Mouse (Mus musculus): ENCODE measurements around the gene Adcy2. TPM values are rescaled to one million over a fixed set of nuclear protein-coding genes. Genes with fewer than 3 reads are reported as not detected.

Gene Adcy2
- total RNA-seq, 1 experiment from 2014 or later: 0.93 TPM

DNA sequence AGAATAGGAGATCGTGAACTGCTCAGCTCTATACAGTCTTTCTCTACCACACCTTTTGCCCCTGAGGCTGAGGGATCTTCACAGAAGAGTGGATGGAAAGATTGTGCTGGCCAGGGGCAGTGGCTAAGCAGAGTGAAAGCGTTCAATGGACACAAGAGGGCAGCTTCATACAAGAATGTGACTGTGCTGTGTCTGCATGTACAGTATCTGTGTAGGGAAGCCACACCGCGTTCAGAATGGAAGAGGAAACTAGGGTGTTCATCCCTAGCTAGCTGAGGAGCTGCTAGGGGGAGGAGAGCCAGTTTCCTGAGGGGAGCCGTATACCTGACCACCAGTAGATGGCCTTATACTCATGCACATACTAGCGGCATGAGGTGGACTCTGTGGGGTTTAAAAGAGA, 376.5 kb downstream of the Adcy2 start:
- no peak for DNase-seq

DNA sequence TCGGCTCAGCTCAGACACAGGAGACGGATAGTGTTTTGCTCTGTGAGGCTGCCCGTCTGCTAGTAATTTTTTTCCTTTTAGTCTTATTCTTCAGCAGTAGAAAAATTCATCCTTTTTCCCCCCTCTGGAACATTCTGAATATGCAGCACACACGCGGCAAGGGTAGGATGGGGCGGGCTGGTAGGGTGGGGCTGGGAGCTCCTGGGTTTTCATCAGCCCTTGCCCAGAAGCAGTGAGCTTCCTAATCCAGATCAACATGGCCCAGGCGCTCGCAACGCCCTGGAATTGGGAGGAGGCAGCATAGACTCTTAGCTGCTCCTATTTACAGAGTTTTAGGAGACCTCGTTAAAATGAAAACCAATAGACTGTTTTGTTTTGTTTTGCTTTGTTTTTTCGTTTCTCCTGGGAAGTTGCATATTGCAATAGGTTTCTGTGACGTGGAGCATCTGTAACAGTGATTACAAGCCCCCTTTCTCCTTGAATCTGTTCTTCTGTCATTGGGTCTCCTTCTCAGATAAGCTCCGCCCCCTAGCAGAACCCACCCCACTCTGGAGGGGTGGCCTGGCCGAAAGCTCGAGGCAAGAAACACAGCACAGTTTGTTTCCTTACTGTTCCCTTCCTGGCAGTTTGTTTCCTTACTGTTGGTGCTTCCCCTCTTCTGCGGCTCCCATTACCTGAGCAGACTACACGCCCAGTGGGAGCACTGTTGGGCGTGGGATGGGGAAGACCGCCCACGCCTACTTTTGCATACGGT, 391.5 kb downstream of the Adcy2 start:
- no peak for DNase-seq

DNA sequence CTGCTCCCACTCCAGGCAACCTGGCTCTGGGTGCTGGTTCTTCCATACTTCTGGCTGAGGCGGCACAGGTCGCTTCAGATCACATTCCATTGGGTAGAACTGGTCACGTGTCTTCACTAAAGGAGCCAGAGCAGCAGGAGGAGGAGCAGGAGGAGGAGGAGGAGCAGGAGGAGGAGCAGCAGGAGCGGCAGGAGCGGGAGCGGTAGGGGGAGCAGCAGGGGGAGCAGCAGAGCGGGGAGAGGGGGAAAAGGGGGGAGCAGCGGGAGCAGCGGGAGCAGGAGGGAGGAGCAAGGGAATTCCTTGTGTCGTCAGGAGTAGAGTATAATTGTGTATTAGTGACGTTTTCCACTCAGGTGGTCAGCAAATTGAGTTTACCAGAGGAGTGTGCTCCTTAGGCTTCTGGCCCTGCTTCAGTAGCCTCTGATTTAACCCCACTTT, 393.6 kb downstream of the Adcy2 start:
- peak; percentile 49 for DNase-seq

DNA sequence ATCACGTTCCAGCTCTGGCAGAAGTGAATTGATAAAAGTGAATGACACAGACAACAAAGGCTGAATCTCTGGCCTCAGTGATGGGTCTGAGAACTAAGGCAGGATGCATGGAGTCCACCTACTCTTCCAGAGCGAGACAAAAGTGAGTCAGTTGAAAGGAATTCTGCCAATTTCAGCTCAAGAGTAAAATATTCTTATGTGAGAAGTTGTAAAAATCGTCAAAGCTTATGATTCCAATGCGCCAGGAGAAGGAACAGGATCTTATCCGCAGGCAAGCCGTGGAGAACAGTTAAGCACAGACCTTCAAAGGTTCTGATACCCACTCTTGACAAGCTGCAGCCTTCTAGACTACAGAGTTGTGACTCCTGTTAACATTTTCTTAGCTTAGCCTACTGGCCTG, 396.3 kb downstream of the Adcy2 start:
- DNase-seq: no peak

DNA sequence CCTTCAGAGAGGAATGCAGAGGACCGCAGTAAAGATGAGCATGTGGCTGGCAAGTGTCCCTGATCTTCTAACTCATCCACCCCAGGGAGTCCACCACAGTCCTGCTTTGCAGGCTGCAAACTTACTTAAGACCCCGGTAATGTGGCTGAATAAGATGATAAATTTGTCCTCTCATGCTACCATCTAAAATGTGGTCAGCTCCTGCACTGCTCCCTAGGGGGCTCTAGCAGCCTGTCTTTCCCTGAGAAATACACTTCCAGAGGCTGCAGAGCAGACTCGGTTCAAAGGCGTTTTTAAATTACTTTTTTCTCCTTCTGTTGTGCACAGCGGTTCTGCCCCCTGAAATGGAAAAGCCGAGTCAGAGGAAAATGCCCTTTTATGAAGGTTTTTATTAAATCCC, 398.2 kb downstream of the Adcy2 start:
- peak; percentile 52 for DNase-seq

DNA sequence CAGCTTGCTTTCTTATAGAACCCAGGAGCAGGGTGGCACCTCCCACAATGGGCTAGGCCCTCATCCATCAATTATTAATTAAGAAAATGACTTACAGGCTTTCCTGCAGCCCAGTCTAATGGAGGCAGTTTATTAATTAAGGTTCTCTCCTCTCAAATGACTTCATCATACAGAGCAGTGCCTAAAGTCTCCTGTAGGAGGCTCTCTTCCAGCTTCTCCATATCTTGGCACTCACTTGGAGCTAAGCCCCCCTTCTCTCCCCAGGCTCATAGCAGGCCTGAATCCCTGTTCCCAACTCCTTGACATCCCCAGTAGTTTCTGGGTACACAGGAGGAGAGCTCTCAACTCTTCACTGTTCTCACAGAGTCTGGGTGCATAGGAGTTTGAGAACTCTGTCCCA, 400.4 kb downstream of the Adcy2 start:
- no peak for DNase-seq

DNA sequence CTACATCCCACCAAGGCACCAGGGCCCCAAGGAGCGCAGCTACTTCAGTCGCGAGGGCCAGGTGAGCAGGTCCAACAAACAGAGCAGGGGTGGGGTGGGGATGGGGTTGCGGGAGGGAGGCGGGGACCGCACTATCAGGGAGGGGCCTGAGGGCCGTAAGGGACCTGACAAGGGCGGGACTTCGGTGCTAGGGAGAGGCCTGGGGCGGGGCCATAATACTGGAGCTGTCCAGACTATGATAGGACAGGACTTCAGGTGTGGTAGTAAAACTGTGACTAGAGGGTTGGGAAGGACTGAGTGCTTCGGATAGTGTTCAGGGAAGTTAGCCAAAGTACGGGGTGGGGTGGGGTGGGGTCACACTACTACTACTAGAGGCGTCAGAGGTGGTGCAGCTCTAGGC, 401.7 kb downstream of the Adcy2 start:
- no peak for DNase-seq

DNA sequence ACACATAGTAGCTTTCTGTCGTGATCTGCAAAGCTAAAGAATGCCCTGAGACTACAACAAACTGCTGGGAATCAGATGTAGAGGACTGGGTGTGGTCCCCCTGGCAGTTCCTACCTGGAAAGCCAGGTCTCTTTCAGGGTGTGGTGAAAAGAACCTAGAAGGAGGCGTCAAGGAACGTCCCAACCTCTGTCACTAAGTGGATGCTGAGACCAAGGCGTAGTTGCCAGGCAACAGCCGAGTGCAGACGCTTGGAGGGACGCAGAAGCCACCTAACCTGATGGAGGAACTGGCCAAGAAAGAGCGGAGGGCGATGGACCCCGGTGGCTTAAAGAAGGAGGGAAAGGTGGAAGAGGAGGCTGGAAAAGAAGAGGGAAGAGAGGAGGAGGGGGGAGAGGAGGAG, 402.1 kb downstream of the Adcy2 start, which contains the start of gene 1700001L19Rik:
1700001L19Rik (plus strand) TSS at position 223 of the 400 bp plus-strand sequence.
- no peak for DNase-seq

DNA sequence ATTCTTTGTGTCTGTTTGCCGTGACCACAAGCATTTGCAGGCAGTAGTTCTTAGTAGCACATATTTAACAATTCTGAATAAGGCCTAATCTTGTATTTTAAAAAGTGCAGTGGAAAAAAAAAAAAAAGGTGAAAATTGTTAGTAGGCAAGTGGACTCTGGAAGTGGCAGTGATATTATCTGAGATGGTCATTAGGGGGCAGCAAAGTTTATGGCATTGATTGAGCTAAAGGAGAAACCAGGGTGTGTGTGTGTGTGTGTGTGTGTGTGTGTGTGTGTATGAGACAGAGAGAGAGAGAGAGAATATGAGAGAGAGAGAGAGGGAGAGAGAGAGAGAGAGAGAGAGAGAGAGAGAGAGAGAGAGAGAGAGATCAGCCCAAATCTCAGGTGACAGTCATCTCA, 405.5 kb downstream of the Adcy2 start:
- no peak for DNase-seq

DNA sequence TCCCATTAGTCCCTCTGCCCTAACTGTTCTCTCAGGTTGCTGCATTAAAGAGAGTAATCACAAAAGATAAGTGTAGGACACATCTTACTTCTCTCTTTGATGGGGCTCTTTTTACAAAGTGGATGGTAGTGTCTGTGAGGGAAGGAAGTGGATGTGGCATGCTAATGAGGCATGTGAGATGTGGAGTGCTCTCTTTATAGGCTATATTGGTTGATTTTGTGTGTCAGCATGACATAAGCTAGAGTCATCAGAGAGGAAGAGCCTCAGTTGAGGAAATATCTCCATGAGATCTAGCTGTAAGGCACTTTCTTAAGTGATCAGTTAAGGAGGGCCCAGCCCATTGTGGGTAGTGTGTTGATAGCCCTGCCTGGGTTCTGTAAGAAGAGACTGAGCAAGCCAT, 411.0 kb downstream of the Adcy2 start:
- no peak for DNase-seq

DNA sequence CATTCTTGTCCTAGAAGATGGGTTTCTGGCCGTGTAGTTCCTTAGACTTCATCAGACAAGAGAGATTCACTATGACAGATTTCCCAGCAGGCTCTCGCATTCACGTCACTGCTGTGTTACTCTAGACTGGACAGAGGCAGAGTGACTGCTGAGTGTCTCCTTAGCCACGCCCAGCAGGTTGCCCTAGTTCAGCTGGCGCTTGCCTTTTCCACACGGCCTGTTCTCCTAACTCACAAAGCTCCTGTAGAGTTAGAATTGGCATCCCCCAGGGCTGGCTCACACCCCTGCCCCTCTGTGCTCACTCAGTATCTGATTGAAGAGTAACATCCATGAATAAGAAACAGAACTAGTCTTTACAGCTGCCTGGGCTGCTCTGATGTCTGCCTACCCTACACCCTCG, 413.9 kb downstream of the Adcy2 start:
- no peak for DNase-seq

DNA sequence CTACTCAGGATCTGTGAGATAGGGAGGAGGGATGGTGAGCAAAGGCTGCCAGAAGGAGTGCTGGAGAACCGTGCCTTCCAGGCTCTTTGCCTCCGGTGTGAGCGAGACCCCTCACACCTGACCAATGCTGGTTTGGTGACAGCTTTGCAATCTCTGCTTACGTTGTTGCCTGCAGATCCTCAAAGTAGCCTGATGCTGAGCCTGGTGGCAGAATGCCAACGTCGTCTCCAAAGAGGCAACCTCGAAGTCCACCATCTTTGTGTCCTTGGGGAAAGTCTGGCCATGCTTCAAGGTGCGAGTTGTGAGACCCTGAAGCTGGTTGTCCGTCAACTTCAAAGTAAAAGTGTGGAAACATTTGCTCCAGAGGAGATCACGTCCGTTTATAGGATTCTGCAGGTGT, 415.4 kb downstream of the Adcy2 start:
- DNase-seq: no peak

DNA sequence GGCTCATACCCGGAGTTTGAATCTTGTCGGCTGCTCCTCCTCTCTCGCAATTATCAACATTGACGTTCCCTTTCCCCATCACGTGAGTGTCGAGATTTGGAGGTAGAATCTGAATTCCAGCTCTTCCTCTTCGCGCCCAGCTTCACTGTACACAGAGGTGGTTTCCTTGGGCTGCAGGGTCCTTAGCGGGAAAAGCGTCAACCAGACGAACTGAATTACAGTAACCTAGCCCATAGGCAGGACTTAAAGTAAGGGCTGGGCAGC, 416.9 kb downstream of the Adcy2 start:
- DNase-seq: no peak

DNA sequence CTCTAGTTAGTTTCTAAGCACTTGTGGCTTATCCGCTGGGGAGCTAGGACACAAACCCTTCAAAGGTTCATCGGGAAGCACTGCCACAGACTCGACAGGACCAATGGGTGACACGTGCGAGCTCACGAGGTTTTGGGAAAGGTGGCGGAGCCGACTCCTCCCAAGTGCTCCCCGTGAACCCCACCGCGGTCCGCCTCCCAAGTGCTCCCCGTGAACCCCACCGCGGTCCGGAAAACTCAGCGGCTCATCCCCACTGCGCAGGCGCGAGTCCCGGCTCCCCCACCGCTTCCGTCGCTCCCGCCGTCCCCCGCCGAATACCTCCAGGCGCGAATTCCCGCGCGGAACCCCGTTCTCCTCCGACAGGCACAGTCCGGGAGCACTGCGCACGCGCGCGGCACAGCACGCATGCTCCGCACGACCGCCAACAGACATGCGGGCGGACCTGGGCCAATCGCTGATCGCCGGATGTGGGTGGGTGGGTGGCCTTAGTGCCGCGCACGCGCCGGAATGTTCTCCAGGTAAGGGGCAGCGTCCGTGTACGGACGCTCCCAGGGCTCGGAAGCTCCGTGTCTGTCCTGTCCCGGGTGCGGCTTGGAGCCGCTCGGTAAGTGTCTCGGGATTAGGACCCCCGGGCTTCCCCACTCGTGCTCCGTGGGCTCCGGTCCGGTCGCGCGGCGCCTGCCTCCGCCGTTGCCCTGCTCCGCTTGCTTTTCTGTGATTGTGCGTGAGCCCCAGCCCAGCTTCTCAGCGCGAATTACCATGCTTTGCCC, 417.4 kb downstream of the Adcy2 start, which contains the start of the genes Mtrr and Fastkd3:
Mtrr (minus strand) TSS at position 403 of the 770 bp plus-strand sequence.
Fastkd3 (plus strand) TSS at position 488 of the 770 bp plus-strand sequence.
- DNase-seq: peak; percentile 100

DNA sequence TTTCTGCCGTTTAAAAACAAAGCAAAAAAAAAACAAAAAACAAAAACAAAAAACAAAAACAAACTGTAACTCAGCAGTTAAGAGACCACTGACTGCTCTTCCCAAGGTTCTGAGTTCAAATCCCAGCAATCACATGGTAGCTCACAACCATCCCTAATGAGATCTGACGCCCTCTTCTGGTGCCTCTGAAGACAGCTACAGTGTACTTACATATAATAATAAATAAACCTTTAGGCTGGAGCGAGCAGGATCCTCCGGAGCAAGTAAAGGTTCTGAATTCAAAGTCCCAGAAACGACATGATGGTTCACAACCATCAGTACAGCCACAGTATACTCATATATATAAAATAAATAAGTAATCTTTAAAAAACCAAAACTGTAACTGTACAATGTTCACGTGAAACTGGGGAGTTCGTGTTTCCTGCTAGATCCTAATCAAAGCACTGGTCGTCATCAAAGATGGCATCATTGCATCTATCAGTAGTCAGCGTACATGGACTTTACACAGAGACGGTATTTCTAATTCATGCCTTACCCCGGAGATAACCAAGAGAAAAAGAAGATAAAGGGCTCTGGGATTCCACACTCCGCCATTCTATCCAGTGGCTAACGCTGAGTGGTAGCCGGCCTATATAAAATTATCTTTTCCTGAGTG, 418.1 kb downstream of the Adcy2 start:
- no peak for DNase-seq

DNA sequence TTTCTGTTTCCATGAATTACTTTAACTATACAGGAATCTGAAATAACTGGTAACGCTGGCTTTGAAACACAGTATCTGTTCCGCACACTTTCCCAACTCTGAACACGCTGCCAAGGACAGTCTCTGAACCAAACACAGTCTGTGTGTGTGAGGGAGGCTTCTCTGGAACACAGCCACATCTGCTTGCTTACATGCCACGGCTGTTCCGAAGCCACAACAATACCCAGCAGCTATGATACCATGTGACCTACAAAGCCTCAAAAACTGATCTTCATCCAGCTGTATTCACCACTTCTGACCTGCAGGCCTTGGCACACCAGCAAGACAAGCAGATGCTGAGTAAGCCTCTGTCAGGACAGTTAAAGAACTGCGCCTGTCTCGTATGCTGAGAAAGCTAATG, 421.4 kb downstream of the Adcy2 start:
- DNase-seq: peak; percentile 73

DNA sequence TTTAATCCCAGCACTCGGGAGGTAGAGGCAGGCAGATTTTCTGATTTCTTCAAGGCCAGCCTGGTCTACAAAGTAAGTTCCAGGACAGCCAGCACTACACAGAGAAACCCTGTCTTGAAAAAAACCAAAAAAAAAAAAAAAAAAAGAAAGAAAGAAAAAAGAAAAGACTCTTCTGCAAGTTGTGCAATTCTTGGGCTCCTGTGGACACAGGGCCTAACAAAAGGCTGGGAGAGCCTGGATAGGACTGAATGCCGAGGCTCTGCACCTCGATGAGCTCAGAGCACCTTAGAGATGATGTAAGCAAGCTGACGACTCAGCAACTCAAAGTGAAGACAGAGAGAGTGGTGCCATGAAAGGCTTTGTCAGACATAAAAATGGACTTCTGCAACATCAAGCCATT, 424.9 kb downstream of the Adcy2 start:
- no peak for DNase-seq

DNA sequence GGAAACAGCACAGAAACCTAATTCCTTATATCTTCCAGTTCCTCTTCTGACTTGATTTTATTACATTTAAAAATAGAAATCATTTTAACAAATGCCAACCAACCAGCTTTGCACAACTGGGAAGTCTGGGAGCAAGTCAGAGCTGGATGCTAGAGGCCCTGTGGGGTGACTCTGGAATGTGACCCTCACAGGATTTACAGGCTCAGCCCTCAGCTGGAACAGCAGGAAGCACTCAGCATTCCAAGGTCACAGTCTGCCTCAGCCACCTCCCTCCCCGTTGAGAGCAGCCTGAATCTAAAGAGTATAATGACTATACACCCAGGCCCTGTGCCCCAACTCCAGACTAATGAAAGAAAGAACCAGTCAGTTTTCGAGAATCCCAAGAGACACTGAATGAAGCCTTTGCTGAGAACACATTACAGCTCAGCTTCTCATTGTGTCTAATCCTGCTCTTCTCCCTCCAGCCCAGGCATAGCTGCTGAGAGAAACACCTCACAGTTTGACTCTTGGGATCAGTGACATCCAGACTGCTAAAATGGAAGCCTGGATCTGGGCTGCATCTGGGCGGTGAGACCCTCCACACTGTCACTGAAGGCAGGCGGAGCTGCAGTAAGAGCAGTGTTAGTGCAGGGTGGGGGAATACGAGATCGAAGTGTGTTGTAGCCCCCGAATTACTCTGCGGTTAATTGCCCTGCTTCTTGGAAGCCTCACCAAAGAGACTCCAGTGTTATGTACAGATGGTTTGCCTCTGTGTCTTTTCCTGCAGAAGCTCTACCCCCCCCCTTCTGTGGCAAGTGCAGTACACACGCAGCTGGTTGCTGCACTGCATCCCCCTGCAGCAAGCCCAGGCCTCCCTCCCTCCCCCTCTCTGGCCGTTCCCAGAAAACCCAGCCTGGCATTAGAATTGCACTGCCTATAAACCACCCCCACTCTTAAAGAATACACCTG, 426.1 kb downstream of the Adcy2 start:
- DNase-seq: peak; percentile 70

DNA sequence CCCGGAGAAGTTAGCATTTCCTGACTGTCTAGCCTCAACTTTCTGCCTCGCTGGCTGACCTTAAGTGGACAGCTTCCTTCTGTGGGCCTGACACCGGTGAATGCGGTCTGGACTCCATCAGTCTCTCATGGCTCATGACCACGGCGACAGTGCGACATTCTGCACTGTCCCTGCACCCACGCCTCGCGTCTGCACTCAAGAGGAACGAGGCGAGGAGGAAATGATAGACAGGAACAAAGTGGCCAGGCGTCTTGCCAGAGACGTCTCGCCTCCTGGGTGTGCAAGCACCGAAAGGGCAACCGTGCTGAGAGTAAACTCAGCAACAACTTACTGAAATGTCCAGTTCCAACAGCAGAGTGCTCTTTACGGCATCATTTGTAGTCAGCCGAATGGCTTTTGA, 427.1 kb downstream of the Adcy2 start:
- DNase-seq: no peak

Measured in adrenal gland, postnatal 14 days (tissue).